Mouse (Mus musculus) embryonic facial prominence, embryonic 15.5 days (tissue): ENCODE results near the gene Gm28053. TPM values are rescaled to one million over a fixed set of nuclear protein-coding genes. Genes with fewer than 3 reads are reported as not detected.

Experiments used
- ATAC-seq: fragments of 200-750 bp; cut with Nextera tagmentation; 2 replicates; pipeline ENCODE4 v1.8.0; 2017; ENCODE audit warnings: low read depth, moderate TSS enrichment; ENCODE audit not compliant: insufficient number of reproducible peaks, low FRiP score, low TSS enrichment
- H3K27ac ChIP-seq: fragments of 300-500 bp; sonication (generic); replicated peaks from 2 replicates; pipeline ENCODE4 v1.5.1; 2015; ENCODE audit warnings: mild to moderate bottlenecking, inconsistent platforms
- H3K27me3 ChIP-seq: fragments of 300-500 bp; sonication (generic); 2 replicates; pipeline ENCODE4 v1.6.1; 2015; ENCODE audit warnings: inconsistent platforms
- H3K36me3 ChIP-seq: fragments of 300-500 bp; sonication (generic); 2 replicates; pipeline ENCODE4 v1.6.1; 2015; ENCODE audit warnings: mild to moderate bottlenecking, inconsistent platforms
- H3K4me1 ChIP-seq: fragments of 300-500 bp; sonication (generic); 2 replicates; pipeline ENCODE4 v1.6.1; 2015; ENCODE audit warnings: inconsistent platforms
- H3K4me2 ChIP-seq: fragments of 300-500 bp; sonication (generic); replicated peaks from 2 replicates; pipeline ENCODE4 v1.6.1; 2015; ENCODE audit warnings: mild to moderate bottlenecking, inconsistent platforms
- H3K4me3 ChIP-seq: fragments of 300-500 bp; sonication (generic); replicated peaks from 2 replicates; pipeline ENCODE4 v1.5.1; 2015; ENCODE audit warnings: mild to moderate bottlenecking, inconsistent platforms
- H3K9ac ChIP-seq: fragments of 300-500 bp; sonication (generic); 2 replicates; pipeline ENCODE4 v1.6.1; 2015; ENCODE audit warnings: inconsistent platforms
- H3K9me3 ChIP-seq: fragments of 300-500 bp; sonication (generic); replicated peaks from 2 replicates; pipeline ENCODE4 v1.6.1; 2016; ENCODE audit warnings: inconsistent platforms
- WGBS: fragments of 180-500 bp; shearing (Covaris S2); methylation state at CpG from one replicate; pipeline ENCODE4 v1.1.7; 2015; 5-methylcytosine and 5-hydroxymethylcytosine counted together
- polyA plus RNA-seq: library from polyadenylated mRNA; unstranded; fragments of >200 nt; fragmentation: Nextera tagmentation; extraction: Ambion mirVana; gene quantifications from 2 replicates; pipeline ENCODE4 v1.2.1, GENCODE M21; 2015

The Gm28053 gene
- polyA plus RNA-seq, 1 experiment from 2014 or later: 0.83 TPM

DNA sequence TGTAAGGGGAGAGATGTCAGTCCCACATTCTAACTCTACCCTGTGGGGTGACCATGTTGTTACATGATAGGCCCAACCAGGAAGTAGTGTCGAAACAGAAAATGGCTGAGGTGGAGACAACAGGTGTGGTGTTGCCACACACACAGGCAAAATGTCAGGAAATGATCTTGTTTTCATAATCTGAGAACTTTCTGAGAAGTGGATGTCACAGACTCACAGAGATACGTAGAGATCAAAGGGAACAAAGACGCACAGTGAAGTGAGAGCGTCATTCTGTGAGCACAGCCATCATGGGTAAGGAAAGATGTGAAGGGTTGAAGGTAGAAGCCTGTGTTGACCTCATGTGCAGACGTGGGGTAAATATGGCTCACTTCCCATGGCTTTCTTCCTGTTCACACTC is 9.4 kb downstream of the Gm28053 start:
- Histone ChIP-seq H3K9ac (no peak overlapping the region), H3K36me3 (no peaks in the 10 kb centered on the region), H3K27me3 (no peaks in the 10 kb centered on the region), H3K27ac (no peak overlapping the region), H3K4me1 (no peaks in the 10 kb centered on the region), H3K4me2 (no peak overlapping the region), H3K9me3 (no peaks in the 10 kb centered on the region), H3K4me3 (no peak overlapping the region)
- WGBS: 86% methylated on average over 5 of the region's 5 CpGs
- ATAC-seq: no peak

- no peak for ATAC-seq
- H3K27ac ChIP-seq: no peak overlapping the region
- H3K9ac ChIP-seq: no peak overlapping the region
- no peaks in the 10 kb centered on the region for H3K36me3 ChIP-seq
- 46% methylated on average over 8 of the region's 8 CpGs for WGBS
- H3K9me3 ChIP-seq: no peaks in the 10 kb centered on the region
- no peak overlapping the region for H3K4me3 ChIP-seq
- H3K4me2 ChIP-seq: no peak overlapping the region
- no peaks in the 10 kb centered on the region for H3K4me1 ChIP-seq
- H3K27me3 ChIP-seq: no peaks in the 10 kb centered on the region
Measured at GRCm38 (mm10) chr6:48732864-48733304, 14.5 kb downstream of the Gm28053 start.

DNA sequence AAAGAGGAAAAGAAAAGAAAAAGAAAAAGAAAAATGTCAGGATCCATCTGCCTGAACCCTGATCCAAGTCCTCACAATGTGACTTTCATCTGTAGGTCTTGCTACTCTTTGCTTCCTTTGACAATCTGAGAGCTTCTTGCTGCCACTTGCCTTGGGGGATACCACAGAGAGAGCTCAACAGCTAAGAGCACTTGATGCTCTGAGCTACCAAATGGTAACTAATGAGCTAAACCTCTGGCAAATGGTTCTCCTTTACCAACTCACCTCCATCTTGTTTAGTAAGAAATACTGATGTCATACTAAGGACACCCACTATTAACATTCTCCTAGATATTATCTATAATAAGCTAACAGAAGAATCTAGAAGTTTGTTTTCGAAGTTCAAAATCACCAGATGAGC is 15.3 kb downstream of the Gm28053 start:
- Histone ChIP-seq H3K9ac (no peak overlapping the region), H3K4me1 (no peaks in the 10 kb centered on the region), H3K36me3 (no peaks in the 10 kb centered on the region), H3K27me3 (no peaks in the 10 kb centered on the region), H3K27ac (no peak overlapping the region), H3K9me3 (no peaks in the 10 kb centered on the region), H3K4me2 (no peak overlapping the region), H3K4me3 (no peak overlapping the region)
- ATAC-seq: no peak
- WGBS: 82% methylated on average over 1 of the region's 1 CpGs

GRCm38 (mm10) chr6:48737053-48737452 is 18.6 kb downstream of the Gm28053 start:
- Histone ChIP-seq H3K36me3 (no peaks in the 10 kb centered on the region), H3K27me3 (peaks cover 18% of the 10 kb centered on the region), H3K4me2 (no peak overlapping the region), H3K9ac (no peak overlapping the region), H3K4me1 (0 out of 2 replicates have a peak, but pooled peaks cover under 1% of the 10 kb centered on the region), H3K9me3 (no peaks in the 10 kb centered on the region), H3K4me3 (no peak overlapping the region), H3K27ac (no peak overlapping the region)
- ATAC-seq: no peak
- 57% methylated on average over 2 of the region's 2 CpGs for WGBS

- no peak overlapping the region for H3K27ac ChIP-seq
- H3K4me1 ChIP-seq: peaks cover 7% of the 10 kb centered on the region
- no peaks in the 10 kb centered on the region for H3K36me3 ChIP-seq
- no peak overlapping the region for H3K4me3 ChIP-seq
- H3K9ac ChIP-seq: no peak overlapping the region
- ATAC-seq: no peak
- H3K9me3 ChIP-seq: no peaks in the 10 kb centered on the region
- H3K4me2 ChIP-seq: no peak overlapping the region
- peaks cover 24% of the 10 kb centered on the region for H3K27me3 ChIP-seq
- WGBS: 89% methylated on average over 5 of the region's 5 CpGs
Measured at GRCm38 (mm10) chr6:48737688-48738087, 19.3 kb downstream of the Gm28053 start.

DNA sequence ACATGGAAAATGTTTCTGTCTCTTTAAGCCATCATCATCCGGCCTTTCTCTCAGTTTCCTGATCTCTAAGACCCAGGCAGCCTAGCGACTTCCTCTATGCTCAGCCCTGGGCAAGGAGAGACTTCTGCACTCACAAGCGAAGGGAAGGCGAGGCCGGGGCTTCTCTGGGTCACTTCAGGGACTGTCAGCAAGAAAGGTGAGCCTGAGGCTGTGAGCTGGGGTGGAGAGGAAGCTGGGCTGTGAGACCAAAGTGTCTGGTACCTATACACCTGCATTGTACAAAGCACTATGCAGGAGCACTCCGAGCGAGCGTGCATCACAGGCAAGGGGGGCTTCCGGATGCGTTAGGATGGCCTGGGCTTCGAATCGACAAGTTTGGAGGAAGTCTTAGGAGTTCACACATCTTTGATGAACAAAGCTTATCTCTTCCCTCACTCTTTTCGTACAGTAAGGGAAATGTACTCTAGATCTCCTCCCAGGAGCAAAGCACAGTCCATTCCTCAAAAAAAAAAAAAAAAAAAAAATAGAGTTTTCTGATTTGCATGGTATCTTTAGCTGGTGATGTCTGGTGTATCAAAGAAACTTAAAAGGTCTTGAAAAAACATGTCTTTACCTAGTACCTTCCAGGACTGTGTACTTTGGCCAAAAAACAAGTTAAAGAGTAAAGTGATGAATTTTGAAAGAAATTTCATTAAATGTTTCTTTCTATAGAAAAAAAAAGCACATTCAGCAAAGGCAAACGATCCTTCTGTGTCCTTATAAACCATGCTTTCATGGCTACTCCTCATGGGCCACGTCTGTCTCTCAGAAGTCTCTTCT is 20.8 kb downstream of the Gm28053 start, which contains the start of gene Gimap1:
Gene Gimap1, plus strand, starts transcription at position 94 of the 819 bp plus-strand sequence.
- Histone ChIP-seq H3K9ac (no peak within 1 kb of the TSS), H3K4me1 (peaks cover 11% of the 10 kb centered on the region), H3K36me3 (no peaks in the 10 kb centered on the region), H3K4me3 (0 out of 2 replicates have a peak within 1 kb of the TSS, but pooled peaks have one; percentile 0), H3K27me3 (peaks cover 34% of the 10 kb centered on the region), H3K4me2 (no peak within 1 kb of the TSS), H3K9me3 (no peaks in the 10 kb centered on the region), H3K27ac (no peak within 1 kb of the TSS)
- 70% methylated on average over 15 of the region's 15 CpGs for WGBS
- ATAC-seq: no peak

DNA sequence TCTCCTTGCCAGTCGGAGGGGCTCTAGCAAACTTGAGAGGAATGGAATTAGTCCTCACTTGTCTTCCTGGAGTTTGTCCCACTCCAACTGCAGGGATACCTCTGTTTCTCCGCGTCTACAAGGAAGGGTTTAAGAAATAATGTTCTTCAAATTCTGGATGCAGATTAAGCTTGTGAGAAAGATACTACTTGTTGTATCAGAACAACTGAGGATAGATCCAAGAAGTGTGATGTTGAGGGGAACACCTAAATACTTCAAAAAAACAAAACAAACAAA is 21.3 kb downstream of the Gm28053 start:
- Histone ChIP-seq H3K4me2 (no peak overlapping the region), H3K27ac (no peak overlapping the region), H3K36me3 (no peaks in the 10 kb centered on the region), H3K4me3 (no peak overlapping the region), H3K9ac (no peak overlapping the region), H3K27me3 (peaks cover 38% of the 10 kb centered on the region), H3K4me1 (peaks cover 11% of the 10 kb centered on the region), H3K9me3 (no peaks in the 10 kb centered on the region)
- no peak for ATAC-seq
- 83% methylated on average over 3 of the region's 3 CpGs for WGBS

GRCm38 (mm10) chr6:48740501-48741169 is 22.2 kb downstream of the Gm28053 start:
- no peak overlapping the region for H3K4me3 ChIP-seq
- H3K9me3 ChIP-seq: no peaks in the 10 kb centered on the region
- H3K4me2 ChIP-seq: no peak overlapping the region
- no peaks in the 10 kb centered on the region for H3K36me3 ChIP-seq
- peaks cover 11% of the 10 kb centered on the region for H3K4me1 ChIP-seq
- H3K27ac ChIP-seq: no peak overlapping the region
- WGBS: 54% methylated on average over 3 of the region's 3 CpGs
- H3K9ac ChIP-seq: no peak overlapping the region
- no peak for ATAC-seq
- H3K27me3 ChIP-seq: peaks cover 38% of the 10 kb centered on the region

DNA sequence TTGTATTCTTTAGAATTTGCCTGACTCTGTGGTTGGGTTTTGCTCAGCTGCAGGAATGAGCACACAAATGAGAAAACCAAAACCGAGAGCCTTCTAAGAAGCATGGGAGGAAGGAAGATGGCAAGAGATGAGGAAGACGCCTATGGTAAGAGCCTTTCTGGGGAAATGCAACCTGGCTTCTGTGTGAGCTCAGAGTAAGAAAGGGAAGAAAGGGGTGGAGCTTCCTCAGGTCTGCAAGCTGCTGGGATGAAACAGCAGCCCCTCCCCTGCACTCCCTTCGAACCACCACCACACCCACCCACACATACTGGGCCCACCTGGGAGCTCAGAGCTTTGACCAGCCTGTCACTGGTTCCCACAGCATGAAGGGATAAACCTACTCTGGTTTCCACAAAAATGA is 22.9 kb downstream of the Gm28053 start:
- Histone ChIP-seq H3K36me3 (no peaks in the 10 kb centered on the region), H3K4me1 (peaks cover 11% of the 10 kb centered on the region), H3K9me3 (no peaks in the 10 kb centered on the region), H3K27me3 (peaks cover 38% of the 10 kb centered on the region), H3K4me3 (no peak overlapping the region), H3K27ac (no peak overlapping the region), H3K4me2 (no peak overlapping the region), H3K9ac (no peak overlapping the region)
- no peak for ATAC-seq
- 34% methylated on average over 3 of the region's 3 CpGs for WGBS

- Histone ChIP-seq H3K4me1 (peaks cover 11% of the 10 kb centered on the region), H3K36me3 (no peaks in the 10 kb centered on the region), H3K9ac (no peak overlapping the region), H3K9me3 (no peaks in the 10 kb centered on the region), H3K4me2 (no peak overlapping the region), H3K27me3 (peaks cover 38% of the 10 kb centered on the region), H3K4me3 (no peak overlapping the region), H3K27ac (no peak overlapping the region)
- ATAC-seq: no peak
- WGBS: 30% methylated on average over 9 of the region's 9 CpGs
Measured at GRCm38 (mm10) chr6:48741711-48742206, 23.4 kb downstream of the Gm28053 start.

DNA sequence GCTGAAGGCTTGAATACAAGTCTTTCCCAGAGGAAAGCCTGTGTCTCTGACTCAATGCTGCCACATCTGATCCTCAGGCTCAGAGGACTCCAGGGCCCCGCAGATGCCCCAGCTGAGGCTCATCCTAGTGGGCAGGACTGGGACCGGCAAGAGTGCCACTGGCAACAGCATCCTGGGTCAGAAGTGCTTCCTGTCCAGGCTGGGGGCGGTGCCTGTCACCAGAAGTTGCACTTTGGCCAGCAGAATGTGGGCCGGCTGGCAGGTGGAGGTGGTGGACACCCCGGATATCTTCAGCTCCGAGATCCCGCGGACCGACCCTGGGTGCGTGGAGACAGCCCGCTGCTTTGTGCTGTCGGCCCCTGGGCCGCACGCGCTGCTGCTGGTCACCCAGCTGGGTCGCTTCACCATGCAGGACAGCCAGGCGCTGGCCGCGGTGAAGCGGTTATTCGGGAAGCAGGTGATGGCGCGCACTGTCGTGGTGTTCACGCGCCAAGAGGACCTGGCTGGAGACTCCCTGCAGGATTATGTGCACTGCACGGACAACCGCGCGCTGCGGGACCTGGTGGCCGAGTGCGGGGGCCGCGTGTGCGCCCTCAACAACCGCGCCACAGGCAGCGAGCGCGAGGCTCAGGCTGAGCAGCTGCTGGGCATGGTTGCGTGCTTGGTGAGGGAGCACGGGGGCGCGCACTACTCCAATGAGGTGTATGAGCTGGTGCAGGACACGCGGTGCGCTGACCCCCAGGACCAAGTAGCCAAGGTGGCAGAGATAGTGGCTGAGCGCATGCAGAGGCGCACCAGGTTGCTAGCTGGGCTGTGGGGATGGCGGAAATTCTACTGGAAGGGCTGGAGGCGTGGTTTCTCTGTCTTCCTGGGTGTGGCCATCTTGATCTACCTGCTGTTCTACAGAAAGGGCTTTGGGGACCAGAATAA is 24.3 kb downstream of the Gm28053 start:
- H3K9me3 ChIP-seq: no peaks in the 10 kb centered on the region
- H3K9ac ChIP-seq: no peak overlapping the region
- no peak for ATAC-seq
- H3K4me3 ChIP-seq: peak overlapping the region; percentile 30
- H3K36me3 ChIP-seq: no peaks in the 10 kb centered on the region
- H3K27me3 ChIP-seq: peaks cover 38% of the 10 kb centered on the region
- no peak overlapping the region for H3K27ac ChIP-seq
- peaks cover 11% of the 10 kb centered on the region for H3K4me1 ChIP-seq
- 9% methylated on average over 52 of the region's 52 CpGs for WGBS
- H3K4me2 ChIP-seq: peak overlapping the region; percentile 54
